Mouse (Mus musculus): ENCODE results near the gene Rnf227.

The Rnf227 gene

DNA sequence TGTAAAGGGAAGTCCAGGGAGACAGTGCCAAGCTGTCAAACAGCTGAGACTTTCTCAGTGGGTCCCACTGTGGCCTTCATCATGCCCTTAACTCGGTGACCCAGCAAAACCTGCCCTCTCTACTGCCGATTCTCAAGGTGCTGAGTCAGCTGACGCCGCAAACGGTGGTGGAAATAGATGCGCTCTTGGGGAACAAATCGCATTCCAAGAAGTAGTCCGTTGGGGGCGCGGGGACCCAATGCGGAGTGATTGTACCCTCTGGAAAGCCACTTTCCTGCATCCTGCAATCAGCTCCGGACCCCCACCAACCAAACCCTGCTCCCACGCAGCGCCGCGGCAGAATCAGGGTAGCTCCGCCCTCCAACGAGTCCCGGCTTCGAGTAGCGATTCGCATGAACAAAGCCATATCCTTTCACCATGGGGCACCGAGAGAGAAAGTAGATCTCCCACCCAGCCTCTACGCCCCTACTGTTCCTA lies 8.3 kb upstream of the Rnf227 start:
- peak; percentile 81 for DNase-seq

DNA sequence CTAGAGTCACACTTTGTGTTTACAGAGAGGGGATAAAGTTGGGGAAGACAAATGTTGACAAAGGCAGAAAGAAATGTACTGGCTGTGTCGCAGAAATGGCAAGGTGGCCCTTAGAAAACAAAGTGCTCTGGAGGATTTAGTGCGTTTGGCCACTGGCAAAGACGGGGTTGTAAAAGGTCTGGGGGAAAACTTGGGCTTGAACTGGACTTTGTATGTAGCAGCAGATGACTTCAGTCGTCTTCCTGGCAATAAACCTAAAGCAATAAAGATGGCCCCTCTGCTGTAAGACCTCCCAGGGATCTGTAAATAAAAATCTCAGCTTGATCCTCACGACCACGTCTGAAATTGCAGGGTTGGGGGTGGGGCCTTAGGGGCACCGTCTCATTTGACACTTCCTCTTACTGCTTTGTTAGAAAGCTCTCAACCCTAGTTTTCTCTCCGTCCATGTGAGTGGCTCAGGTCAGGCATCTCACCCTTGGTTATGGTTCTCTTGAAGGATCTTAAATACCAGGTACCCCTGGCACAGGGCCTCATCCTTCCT lies 7.5 kb upstream of the Rnf227 start:
- no peak for DNase-seq

DNA sequence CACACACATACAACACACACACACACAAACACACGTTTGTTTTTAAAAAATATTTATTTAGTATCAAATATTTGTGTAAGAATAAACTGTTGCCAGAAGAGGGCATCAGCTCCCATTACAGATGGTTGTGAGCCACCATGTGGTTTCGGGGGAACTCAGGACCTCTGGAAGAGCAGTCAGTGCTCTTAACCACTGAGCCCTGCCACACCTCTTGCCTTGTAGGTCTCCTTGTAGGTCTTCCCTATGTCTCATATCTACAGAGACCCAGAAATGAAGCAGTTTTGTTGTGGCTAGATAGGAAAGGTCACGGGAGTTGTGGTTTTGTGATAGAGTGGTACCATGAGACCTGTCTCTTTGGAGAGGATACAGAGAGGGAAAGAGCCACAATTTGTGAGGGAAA lies 6.3 kb upstream of the Rnf227 start:
- no peak for DNase-seq

DNA sequence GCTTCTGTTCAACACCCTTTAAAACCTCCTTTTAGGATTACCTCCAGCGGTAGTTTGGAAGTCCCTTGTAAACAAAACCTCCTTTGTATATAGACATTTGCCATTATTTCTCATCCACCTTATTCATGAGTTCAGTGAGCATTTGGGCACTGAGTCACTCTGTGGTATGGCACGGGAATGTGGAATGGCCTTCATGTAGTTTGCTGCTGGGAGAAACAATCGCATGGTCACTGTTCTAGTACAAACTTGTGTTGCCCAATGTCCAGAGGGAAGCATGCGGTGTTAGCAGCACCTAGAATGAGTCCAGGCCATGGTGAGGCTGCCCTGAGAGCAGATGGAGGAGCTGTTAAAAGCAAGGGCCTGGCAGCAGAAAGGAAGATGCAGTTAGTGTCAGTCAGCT lies 5.5 kb upstream of the Rnf227 start:
- no peak for DNase-seq

DNA sequence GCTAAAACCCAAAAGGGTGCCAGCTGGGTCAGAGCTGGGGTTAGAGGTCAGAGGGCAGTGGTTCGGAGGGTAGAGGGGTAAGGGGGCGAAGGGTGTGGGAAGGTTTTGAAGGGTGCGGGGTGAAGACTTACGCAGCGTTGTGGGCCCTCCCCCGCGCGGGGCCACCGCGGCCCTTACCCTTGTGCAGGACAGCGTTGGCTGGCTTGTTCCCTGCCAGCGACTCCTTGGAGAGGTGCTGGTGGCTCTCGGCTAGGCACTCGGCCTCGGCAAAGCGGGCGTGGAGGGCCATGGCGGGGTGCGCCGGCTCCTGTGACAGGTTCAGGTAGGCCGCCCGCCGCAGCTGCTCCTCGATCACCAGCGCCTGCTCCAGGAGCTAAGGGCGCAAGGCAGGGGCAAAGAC lies 6.2 kb downstream of the Rnf227 start:
- no peak for DNase-seq

DNA sequence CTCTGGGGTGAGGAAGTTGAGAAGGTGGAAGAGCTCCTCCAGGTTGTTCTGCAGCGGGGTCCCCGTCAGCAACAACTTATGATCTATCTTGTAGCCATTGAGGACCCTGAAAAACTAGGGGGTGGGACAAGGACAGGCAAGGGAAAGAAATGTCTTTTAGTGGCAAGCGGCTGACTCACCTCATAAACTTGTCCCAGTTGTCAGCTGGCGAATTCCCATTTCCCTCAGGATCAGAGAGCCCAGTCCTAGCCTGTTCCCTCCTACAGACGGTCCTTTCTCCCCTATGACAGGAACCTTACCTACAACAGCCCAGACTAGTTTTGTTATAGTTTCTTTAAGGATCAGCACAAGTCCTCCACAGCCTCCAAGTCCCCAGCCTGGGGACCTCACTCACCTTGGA lies 16.3 kb downstream of the Rnf227 start:
- DNase-seq = no peak

DNA sequence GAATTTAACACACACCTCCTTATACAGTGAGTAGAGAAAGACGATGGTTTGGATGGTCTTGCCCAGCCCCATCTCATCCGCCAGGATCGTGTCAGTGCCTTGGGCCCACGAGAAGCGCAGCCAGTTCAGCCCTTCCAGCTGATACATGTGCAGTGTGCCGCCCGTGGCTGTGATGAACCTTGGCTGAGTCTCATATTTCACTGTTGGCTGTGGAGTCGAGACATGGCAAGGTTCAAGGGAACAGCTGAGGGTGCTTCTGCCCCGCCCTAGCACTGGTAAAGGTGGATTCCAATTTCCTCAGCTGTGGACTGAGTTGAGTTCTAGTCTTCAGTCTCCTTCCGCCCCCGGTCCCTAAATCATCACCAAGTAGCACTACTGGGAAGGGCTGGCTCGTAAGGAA lies 17.4 kb downstream of the Rnf227 start:
- no peak for DNase-seq

DNA sequence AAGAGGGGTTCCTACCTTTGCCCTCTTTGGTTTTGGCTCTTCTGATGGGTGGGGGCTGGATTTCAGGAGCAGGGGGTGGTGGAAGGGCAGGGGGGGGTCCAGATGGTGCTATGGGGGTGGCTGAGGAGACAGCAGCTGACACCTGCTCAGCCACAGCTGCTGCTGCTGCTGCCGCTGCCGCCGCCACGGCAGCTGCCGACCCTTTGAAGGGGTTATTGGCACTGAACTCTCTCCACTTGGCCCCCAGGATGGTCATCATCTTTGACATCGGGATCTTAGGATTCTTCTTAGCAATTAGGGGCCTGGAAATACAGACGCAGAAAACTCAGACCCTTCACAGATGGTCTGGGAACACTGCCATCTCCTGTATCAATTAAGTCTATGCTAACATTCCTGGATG lies 21.8 kb downstream of the Rnf227 start:
- DNase-seq = no peak

DNA sequence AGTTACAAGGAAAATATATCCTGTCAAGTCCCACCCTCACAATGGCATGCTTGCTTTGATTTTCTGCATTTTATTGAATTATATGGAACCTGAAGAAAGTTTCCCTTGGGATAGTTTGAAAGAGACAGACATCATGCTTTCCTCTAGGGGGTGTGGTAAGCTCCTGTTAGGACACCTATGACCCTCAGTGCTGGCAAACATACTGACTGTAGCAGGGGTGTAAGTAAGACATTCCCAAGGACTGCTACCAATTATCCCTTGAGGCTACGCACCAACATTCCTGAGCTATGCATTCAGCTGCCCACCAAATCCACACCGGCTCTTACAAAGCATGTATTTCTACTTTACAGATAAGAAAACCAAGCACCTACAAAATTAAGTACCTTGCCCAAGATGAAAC lies 22.2 kb downstream of the Rnf227 start:
- DNase-seq = no peak

DNA sequence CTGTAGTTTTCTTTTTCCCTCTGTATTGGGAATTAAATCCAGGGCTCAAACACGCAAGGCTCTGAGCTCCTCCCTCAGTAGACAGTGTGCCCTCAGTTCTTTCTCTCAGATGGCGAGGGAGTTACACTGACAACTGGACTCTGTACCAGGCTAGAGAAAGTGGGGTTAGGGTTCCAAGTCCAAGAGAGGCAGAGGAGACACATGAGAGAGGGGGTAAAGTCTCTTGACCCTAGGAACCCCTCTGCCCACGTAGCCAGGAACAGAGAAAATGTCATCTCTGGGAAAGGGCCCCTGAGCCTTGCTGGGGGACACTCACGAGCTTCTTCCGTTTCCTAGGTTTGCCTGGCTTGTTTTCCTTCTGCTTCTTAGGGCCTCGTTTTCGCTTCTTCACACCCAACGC lies 24.1 kb downstream of the Rnf227 start:
- no peak for DNase-seq

DNA sequence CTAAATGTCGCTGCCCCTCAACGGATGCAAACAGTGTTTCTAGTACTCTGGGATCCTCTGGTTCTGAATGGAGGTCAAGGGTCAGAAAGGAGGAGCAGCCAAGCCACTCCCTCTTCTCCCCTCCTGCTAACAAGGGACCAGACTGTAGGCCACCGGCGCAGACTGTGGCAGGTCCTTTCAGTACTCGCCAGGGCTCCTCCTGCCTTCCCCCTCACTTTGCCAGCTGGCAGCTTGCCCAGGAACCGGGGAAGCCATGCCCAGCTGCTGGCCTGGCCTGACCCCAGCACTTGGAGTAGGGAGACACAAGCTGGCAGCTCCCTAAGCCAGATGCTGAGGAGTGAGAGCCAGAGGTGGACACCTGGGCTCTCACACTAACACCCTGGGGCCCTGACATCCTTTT lies 24.6 kb downstream of the Rnf227 start:
- peak; percentile 87 for DNase-seq

DNA sequence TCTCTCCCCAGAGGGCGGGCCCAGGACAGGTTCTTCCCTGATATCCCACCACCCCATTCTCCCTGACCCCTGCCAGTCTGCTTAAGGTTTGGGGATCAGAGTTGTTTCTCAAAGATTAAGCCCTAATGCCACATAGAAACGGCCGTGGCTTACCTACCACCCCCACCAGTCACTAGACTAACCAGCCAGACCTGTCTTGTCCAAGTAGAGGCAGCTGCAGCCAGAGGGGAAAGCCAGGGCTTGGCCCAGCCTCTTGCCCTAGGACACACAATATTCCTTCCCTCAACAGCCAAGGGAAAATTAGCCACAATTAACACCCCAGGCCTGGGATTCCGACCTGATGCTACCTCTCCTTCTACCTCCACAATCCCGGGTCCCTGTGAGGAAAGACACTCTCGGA lies 25.5 kb downstream of the Rnf227 start:
- DNase-seq = no peak

DNA sequence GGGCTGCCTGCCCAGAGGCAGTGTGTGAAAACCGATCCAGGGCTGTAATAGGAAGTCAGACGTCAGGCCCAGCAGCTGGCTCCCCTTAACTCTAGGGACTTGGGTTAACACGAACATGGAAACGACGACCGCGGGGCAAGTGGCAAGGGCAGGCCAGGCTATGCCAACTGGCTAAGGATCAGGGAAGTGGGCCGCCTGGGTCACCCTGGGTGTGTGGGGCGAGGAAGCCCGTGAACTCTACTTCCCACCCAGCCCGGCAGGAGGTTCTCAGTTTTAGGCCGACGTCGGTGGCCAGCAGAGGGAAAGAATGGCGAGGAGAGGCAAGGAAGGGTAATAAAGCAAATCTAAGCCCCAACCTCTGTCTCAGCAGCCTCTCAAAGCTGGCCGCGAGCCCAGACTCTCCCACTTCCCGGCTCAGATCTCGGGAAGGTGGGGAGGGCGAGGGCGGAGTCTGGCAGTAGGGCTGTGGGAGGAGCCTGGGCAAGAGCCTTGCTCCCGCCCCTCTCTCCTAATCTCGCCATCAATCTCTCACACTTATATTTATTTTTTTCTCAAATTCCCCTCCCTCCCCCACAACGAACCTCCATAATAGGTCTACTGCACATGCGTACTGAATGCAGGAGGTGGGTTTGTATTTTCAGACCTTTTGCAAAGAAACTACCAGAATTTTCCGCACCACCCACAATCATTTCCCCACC lies 26.0 kb downstream of the Rnf227 start:
- peak; percentile 96 for DNase-seq

DNA sequence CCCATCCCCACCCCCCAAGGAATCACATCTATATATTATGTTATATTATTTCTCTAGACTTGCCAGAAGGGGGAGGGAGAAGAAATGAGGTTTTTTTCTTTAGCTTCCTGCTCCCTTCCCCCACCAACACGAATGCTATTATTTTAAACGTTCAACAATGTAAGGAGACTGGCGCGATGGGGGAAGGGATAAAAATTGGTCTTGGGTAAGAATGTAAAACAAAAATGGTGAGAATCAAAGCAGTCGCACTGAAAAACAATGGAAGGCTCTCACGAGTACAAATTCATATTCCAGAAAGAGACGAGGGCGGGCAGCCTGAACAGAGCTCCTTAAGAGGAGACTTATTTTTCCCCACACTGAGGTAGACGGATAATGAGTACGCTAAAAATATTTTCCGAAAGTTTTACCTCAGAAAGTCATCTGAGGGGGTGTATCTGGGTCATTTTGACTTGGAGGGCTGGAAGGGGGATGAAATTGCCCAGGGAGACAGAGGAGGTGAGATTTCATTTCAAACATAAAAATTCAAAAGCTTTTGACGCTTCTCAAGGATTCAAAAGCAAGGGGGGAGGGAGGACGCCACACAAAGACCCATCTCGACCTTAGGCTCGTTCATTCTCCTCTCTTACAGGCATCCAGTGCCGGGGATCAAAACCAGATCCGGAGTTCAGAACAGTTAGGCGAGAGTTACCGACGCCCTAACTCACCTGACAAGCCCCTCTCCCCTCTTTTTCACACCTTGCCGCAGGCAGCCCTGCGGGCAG lies 26.8 kb downstream of the Rnf227 start:
- DNase-seq = no peak

DNA sequence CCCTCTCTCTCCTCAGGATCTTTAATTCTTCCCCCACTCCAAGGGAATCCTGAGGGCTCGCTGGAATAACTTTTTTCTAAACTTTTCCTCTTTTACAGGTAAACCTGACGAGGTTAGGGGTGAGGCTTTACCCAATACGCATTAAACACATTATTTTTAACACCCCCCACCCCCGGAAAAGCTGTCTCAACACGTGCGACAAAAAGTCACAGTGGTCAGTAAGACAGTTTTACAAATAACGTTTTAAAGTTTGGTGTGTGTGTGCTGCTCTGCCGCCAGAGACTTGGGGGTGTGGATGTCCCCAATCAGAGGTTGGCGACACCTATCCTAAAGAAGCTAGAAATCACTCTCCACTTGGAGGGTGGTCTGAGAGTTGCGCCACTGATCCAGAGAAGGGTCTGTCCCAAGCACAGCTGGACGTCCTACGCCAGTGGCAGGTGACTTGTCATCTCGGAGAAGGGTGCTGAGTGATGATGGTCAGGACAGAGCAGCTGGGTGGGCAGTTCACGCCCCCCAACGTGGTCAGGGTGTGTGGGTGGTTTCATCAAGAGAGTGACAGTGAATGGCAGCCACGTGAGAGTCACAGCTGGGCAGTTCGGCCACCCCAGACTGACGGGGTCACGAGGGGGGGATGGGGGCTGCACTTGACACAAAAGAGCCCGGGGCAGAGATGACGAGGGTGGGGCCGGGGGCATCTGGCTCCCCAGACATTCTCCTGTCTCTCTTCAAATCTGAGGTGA lies 27.5 kb downstream of the Rnf227 start:
- no peak for DNase-seq

DNA sequence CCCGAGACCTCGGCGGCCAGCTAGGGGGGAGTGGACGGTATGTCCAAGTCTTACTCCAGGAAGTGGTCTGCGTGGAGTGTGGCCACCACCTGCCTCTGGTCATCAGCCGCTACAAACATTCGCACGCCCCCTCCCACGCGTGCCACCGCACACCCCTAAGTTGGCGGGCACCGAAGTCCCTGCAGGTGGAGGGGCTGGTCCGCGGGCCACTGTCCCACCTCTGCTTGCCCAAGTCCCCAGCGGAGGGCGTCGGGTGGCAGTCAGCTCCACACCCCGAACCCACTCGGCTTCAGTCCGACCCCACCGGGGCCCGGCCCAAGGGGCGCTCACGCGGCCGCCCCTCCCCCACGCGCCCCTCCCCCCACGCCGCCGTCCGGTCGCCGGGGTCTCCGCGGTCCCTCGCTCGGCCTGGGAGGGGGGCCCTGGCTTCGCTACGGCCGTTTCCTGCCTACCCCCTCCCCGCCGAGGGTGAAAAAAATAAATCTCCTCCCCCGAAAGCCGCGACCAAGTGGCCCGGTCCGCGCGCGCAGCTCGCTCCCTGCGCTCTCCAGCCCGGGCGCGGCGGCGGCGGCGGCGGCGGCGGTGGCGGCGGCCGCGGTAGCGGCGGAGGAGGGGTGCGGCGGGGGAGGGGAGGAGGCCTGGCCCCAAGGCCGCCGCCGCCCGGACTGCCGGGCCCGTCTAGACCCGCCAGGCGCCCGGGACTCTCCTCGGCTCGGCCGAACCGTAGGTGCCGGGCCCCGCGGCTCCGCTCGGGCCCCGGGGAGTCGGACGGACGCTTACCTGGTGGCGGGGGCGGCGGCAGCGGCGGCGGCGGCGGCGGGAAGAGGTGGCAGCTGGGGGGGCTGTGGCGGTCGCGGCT lies 28.3 kb downstream of the Rnf227 start:
- DNase-seq = peak; percentile 45

DNA sequence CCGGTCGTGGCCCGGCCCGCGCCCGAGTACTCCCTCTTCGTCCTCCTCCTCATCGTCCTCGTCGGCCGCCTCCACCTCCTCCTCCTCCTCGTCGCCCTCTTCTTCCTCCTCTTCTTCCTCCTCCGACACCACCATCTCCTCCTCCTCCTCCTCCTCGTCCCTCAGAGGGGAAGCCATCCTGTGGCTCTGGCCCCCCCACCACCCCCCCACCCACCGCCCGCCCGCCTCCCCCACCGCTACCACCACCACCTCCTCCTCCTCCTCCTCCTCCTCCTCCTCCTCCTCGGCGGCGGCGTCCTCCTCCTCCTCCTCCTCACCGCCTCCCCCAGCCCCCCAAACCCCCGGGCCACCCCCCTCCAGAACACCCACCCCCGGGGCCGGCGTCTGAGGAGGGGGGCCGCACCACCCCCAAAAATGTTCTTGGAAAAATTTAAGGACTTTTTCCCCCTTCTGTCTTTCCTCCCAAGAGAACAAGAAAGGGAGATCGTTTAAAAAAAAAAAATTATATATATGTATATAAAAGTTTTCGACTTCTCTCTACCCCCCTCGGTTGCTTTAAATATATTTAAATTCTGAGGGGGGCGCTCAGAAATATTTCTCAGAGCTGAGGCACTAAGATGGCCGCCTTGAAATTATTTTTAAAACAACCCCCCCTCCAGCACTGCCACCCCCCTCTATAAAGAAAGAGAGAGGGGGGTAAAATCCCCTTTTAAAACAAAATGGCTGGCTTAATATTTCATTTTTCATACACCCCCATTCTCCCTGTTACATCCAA lies 29.1 kb downstream of the Rnf227 start, which contains the start of gene Chd3:
Chd3 (minus strand) TSS at position 192 of the 775 bp plus-strand sequence.
- no peak for DNase-seq

DNA sequence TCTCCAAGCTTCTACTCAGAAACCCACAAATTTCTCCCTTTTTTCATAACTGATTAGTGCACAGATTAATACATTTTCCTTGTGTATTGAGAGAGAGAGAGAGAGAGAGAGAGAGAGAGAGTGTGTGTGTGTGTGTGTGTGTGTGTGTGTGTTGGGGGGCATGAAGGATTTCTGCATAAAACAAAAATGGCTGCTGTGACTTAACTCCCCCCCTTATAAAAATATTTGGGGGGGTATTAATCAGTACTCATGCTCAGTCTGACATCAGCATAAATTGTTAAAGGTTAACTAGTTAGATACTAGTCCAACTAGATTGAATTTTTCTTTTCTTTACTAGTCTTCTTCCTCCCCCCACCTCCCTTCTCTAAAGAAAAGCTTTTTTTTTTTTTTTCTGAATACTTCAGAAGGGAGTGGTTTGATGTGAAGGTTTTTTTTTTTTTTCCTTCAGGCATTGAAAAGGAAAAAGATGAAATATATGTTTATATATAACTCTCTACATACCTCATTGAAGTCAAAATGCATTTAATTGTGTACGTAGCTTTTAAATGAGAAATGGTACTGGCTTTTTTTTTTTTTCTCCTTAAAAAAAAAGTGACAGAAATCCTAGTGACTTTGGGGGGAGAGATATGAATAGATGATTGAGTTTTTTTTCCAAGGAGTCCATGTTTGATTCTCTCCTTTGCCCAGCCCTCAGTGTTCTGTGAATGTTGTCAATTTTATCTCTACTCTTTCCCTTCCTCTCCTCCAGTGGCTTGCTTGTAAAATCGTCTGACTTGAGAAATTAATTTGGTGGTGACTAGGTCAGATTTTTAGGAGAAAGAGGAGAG lies 29.9 kb downstream of the Rnf227 start:
- no peak for DNase-seq

DNA sequence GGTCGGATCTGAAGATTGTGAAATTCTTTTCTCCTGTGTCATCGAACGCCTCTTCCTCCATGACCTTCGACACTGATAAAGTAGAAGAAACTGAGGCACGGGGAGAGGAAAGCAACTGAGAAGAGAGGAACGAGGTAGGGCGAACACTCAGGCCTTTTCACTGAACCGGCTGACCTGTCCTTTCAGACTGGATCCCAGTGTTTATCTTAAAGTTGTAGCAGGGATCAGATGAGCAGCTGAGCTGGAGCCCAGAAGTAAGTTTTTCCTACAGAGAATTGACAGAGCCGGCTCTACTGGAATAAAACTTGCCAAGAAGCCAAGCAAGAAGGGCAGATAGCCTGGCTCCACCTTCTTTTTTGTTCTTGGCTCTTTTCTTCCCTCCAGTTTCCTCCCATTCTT lies 30.6 kb downstream of the Rnf227 start:
- no peak for DNase-seq

DNA sequence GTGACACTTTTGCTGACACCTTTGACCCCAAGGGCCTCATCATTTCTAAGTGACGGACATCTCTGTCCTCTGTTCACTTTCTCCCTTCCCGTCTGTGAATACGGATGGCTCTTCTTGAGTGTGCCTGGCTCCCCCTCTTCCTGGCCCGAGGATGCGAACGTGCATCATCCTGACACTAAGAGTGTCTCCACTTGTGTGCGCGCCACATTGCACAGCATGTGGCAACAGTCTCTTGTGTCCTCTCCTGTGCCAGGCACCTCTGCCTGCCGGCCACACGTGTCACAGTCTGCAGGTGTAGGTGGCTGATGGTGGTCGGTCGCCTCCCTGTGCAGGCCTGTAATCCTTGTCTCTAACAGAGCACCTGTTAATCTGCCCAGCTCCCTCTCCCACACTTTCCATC lies 31.3 kb downstream of the Rnf227 start:
- DNase-seq = no peak

Measured in right cerebral cortex, postnatal 25 days (tissue).